Mouse (Mus musculus) C2C12 (cell line): ENCODE results near the gene Anks1. TPM values are rescaled to one million over a fixed set of nuclear protein-coding genes. Genes with fewer than 3 reads are reported as not detected.
"Not testable (repeated sequence)": the region's sequence is repeated elsewhere in the genome, so short reads cannot be mapped to it uniquely, and the experiment has no call there.

ENCODE experiments used
- H3K27me3 ChIP-seq: one replicate; pipeline ENCODE4 v1.6.1; 2011; ENCODE audit not compliant: control insufficient read depth, insufficient read depth, insufficient read length
- H3K36me3 ChIP-seq: one replicate; pipeline ENCODE4 v1.6.1; 2011; ENCODE audit not compliant: control insufficient read depth, insufficient read depth
- H3K4me3 ChIP-seq: one replicate; pipeline ENCODE4 v1.5.1; 2011; ENCODE audit warnings: mild to moderate bottlenecking, control low read depth; ENCODE audit not compliant: poor library complexity, insufficient read depth, severe bottlenecking
- H3K79me2 ChIP-seq: one replicate; pipeline ENCODE4 v1.6.1; 2011; ENCODE audit not compliant: control insufficient read depth, insufficient read depth
- H3K79me3 ChIP-seq: one replicate; pipeline ENCODE4 v1.6.1; 2011; ENCODE audit warnings: low read depth, control low read depth
- H3ac ChIP-seq: one replicate; pipeline ENCODE3; 2011; ENCODE audit warnings: low read depth; ENCODE audit not compliant: control insufficient read depth, insufficient read length
- CEBPB ChIP-seq: IDR thresholded peaks from one replicate; pipeline ENCODE4 v1.6.1; 2011; ENCODE audit warnings: low read depth, mild to moderate bottlenecking, control low read depth, moderate library complexity
- CTCF ChIP-seq: IDR thresholded peaks from one replicate; pipeline ENCODE4 v1.5.1; 2011; ENCODE audit not compliant: control insufficient read depth, insufficient read depth, insufficient read length
- FOSL1 ChIP-seq: IDR thresholded peaks from one replicate; pipeline ENCODE4 v1.8.0; 2011; ENCODE audit warnings: mild to moderate bottlenecking, low read length; ENCODE audit not compliant: poor library complexity, insufficient read depth, severe bottlenecking
- MAX ChIP-seq: IDR thresholded peaks from one replicate; pipeline ENCODE4 v1.6.1; 2011; ENCODE audit warnings: mild to moderate bottlenecking, control low read depth
- MYOD1 ChIP-seq: IDR thresholded peaks from one replicate; pipeline ENCODE4 v1.6.1; 2011; ENCODE audit warnings: low read depth; ENCODE audit not compliant: control insufficient read depth, insufficient read length
- MYOG ChIP-seq: IDR thresholded peaks from one replicate; pipeline ENCODE4 v1.6.1; 2011; ENCODE audit not compliant: control insufficient read depth, insufficient read length; ENCODE audit errors: extremely low read depth
- USF1 ChIP-seq: IDR thresholded peaks from one replicate; pipeline ENCODE4 v1.6.1; 2011; ENCODE audit warnings: low read depth, mild to moderate bottlenecking, control low read depth, moderate library complexity
- polyA plus RNA-seq: library from polyadenylated mRNA; unstranded; fragments of >200 nt; fragmentation: generic; extraction: Trizol; gene quantifications from one replicate; pipeline ENCODE4 v1.2.1, GENCODE M21; 2012; ENCODE audit warnings: missing spikeins

Gene Anks1
- polyA plus RNA-seq, 1 experiment = 8.5 TPM

DNA sequence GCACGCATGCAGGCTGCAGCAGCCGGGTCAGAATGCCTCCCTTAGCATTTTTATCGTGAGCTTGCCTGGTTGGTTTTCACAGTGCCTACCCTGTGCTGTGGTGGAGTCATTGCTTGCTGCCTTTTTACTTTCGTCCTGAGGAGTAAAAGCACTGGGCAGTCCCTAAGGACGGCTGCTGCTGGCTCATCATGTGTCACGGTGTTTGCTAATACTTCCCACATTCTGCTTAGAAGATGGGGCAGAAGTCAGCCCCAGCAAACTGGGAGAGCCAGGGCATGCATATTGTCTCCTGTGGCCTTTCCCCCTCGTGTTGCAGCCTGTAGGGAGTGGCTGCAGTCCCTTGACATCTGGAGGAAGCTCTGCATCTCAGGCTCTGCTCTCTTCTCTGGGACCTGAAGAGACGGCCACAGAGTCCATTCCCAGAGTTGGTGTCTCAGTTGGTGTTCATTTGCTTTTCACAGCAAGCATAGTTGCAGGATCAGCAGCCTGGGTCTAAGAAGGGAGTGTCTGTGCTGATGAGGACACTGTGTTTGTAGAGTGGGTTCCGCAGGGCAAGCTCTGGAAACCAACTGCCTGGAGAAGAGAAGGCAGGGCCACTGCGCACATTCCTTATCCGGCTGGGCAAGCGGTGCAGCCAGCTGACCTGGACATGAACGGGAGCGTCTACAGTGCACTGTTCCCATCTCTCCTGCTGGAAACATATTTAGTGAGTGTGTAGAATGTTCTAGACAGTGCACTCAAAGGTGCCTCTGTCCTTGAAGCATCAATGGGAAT is 45.7 kb downstream of the Anks1 start:
- Histone ChIP-seq H3K27me3 (no peaks in the 10 kb centered on the region), H3K79me3 (no peaks in the 10 kb centered on the region)
- TF ChIP-seq MYOG = no peak
- TF ChIP-seq FOSL1 = no peak
- no peak for TF ChIP-seq CEBPB
- no peak for TF ChIP-seq CTCF
- TF ChIP-seq USF1 = no peak
- TF ChIP-seq MAX = no peak
- TF ChIP-seq MYOD1 = no peak

GRCm38 (mm10) chr17:27957649-27958048 is 48.5 kb downstream of the Anks1 start:
- Histone ChIP-seq H3K36me3 (no peaks in the 10 kb centered on the region), H3K4me3 (no peak overlapping the region), H3ac (no peak overlapping the region), H3K79me3 (no peaks in the 10 kb centered on the region), H3K27me3 (no peaks in the 10 kb centered on the region), H3K79me2 (no peaks in the 10 kb centered on the region)
- no peak for TF ChIP-seq FOSL1
- TF ChIP-seq USF1 = no peak
- no peak for TF ChIP-seq MAX
- no peak for TF ChIP-seq MYOG
- TF ChIP-seq CEBPB = no peak
- TF ChIP-seq MYOD1 = no peak
- TF ChIP-seq CTCF = no peak

More for the DNA sequence above, 45.7 kb downstream of the Anks1 start:
- Histone ChIP-seq H3ac (peak overlapping the region; percentile 1), H3K79me2 (no peaks in the 10 kb centered on the region), H3K4me3 (no peak overlapping the region), H3K36me3 (no peaks in the 10 kb centered on the region)

DNA sequence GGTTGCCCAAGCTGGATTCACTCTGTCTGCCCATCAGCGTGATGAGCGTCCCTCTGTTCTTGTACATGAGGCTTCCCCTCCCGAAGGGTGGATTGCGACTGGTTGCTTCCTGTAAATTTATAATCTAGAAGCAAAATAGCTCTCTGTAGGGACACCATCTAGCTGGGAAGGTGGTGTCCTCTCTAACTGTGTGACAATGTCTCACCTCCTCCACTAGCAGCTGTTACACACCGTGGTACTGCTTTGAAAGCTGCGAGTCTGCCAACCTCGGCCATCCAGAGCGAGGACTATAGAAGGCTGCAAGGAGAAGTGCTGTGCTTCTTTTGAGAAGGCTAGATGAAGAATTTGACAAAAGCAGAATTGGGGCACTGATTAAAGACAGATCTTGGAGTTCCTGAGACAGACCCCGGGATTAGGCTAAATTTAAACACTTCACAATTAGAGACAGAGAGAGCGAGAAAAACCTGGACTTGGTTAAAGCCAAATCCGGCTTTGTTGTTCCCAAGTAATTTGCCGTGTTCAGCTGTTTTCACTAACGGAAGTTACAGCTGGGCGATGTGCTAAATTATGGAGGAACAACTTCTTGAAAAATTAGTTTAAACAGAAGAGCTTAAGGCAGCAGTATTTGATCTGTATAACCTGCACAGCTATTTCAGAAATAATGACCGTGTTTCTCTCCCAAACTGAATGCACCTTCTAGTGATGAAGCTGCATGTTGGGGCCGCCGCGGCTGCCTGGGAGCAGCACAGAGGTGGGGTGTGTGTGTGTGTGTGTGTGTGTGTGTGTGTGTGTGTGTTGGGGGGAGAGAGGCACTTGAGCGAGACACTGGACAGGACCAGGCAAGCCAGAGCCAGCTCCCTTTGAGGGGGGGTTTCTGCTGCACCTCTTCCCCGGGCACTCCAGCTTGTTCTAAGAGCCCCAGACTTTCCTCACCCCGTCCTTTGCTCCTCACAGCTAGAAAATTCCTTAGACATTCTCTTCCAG is 51.3 kb downstream of the Anks1 start:
- no peak overlapping the region for H3ac ChIP-seq
- no peak overlapping the region for H3K4me3 ChIP-seq
- H3K36me3 ChIP-seq = no peaks in the 10 kb centered on the region
- no peaks in the 10 kb centered on the region for H3K79me2 ChIP-seq
- H3K27me3 ChIP-seq = no peaks in the 10 kb centered on the region
- TF ChIP-seq CTCF (no peak), MAX (no peak), USF1 (no peak), MYOG (no peak), CEBPB (no peak), MYOD1 (no peak), FOSL1 (no peak)
- H3K79me3 ChIP-seq = peaks cover 1% of the 10 kb centered on the region

GRCm38 (mm10) chr17:27963120-27963519 is 54.0 kb downstream of the Anks1 start:
- not testable (repeated sequence) for H3K27me3 ChIP-seq, H3K79me3 ChIP-seq, H3ac ChIP-seq, H3K79me2 ChIP-seq, H3K36me3 ChIP-seq, H3K4me3 ChIP-seq

DNA sequence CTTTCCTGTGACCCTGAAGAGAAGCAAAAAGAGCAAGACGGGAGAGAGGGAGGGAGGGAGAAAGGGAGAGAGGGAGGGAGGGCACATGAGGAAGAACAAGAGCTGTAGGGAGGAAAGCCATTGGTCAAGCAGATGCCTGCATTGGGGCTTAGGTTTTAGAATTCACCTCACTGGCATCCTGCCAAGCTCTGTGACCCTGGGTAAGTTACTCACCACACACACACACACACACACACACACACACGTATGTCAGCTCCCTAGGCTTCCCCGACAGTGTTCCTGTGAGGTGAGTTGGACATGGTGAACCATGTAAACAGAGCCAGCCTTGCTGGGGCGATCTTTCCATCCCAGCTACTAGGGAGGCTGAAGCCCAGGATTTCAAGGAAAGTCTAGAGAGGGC is 55.5 kb downstream of the Anks1 start:
- Histone ChIP-seq H3K36me3 (no peaks in the 10 kb centered on the region), H3K79me2 (no peaks in the 10 kb centered on the region), H3ac (no peak overlapping the region), H3K79me3 (peaks cover 1% of the 10 kb centered on the region), H3K27me3 (no peaks in the 10 kb centered on the region), H3K4me3 (no peak overlapping the region)
- TF ChIP-seq CEBPB = no peak

DNA sequence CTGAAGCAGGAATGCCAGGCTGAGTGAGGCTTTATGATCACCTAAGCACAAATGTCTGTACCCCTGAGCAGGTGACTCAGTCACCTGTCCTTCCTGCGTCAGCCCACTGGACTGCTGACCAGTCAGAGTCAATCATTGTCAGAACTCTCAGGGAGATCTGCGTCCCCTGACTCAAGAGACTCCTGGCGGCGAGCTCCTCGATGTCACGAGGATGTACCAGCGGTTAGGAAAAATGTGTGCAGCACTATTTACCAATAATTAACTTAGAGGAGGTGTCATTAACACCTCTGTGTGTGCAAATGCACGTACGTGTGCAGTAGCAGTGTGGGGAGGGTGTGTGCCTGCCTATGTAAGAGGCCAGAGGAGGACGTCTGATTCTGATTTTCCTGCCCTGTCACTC is 56.2 kb downstream of the Anks1 start:
- Histone ChIP-seq H3ac (no peak overlapping the region), H3K4me3 (no peak overlapping the region), H3K79me3 (peaks cover 1% of the 10 kb centered on the region), H3K27me3 (no peaks in the 10 kb centered on the region), H3K79me2 (no peaks in the 10 kb centered on the region), H3K36me3 (no peaks in the 10 kb centered on the region)
- TF ChIP-seq FOSL1 = no peak
- no peak for TF ChIP-seq CEBPB
- no peak for TF ChIP-seq MAX
